Mouse (Mus musculus) ES-E14 (cell line): ENCODE data around the gene Jade1.

Source experiments
- CHD2 ChIP-seq: IDR thresholded peaks from 2 replicates; pipeline ENCODE4 v1.6.1; 2014; ENCODE audit warnings: mild to moderate bottlenecking, low read depth, low read length, inconsistent platforms
- HCFC1 ChIP-seq: IDR thresholded peaks from 2 replicates; pipeline ENCODE4 v1.6.1; 2012; ENCODE audit warnings: low read length, inconsistent platforms, borderline replicate concordance; ENCODE audit not compliant: insufficient read depth
- MAFK ChIP-seq: IDR thresholded peaks from 2 replicates; pipeline ENCODE4 v1.6.1; 2014; ENCODE audit warnings: mild to moderate bottlenecking, low read depth, low read length, inconsistent platforms; ENCODE audit not compliant: insufficient read depth

GRCm38 (mm10) chr3:41591651-41592170 lies 36.2 kb downstream of the Jade1 start:
- TF ChIP-seq HCFC1 (no peak), MAFK (no peak), CHD2 (no peak)
